Mouse (Mus musculus) heart, embryonic 14.5 days (tissue): ENCODE data around the gene Iqcf1. TPM values are rescaled to one million over a fixed set of nuclear protein-coding genes. Genes with fewer than 3 reads are reported as not detected.

ENCODE experiments used
- ATAC-seq: fragments of 200-750 bp; cut with Nextera tagmentation; 2 replicates; pipeline ENCODE4 v1.8.0; 2017; ENCODE audit warnings: low read depth, moderate TSS enrichment; ENCODE audit not compliant: insufficient number of reproducible peaks, insufficient read depth, low FRiP score
- H3K27ac ChIP-seq, 2 experiments: fragments of 200-500 bp in 1 of 2; fragments of 300-500 bp in 1 of 2; sonication (generic) in 1 of 2; replicated peaks in 1 of 2; 2 replicates each; pipeline ENCODE4 v1.5.1; 2012 to 2014; ENCODE audit warnings: low read depth in 2 of 2, low read length in 2 of 2, control low read depth in 1 of 2, mild to moderate bottlenecking in 1 of 2, mixed read lengths in 1 of 2; ENCODE audit not compliant: control insufficient read depth in 1 of 2, insufficient read depth in 1 of 2
- H3K27me3 ChIP-seq: fragments of 300-500 bp; sonication (generic); 2 replicates; pipeline ENCODE4 v1.6.1; 2014; ENCODE audit warnings: mild to moderate bottlenecking, low read length, control low read depth; ENCODE audit not compliant: control insufficient read depth, insufficient read depth
- H3K36me3 ChIP-seq: fragments of 300-500 bp; sonication (generic); 2 replicates; pipeline ENCODE4 v1.6.1; 2014; ENCODE audit warnings: mild to moderate bottlenecking, control low read depth, low read length, mixed read lengths; ENCODE audit not compliant: control insufficient read depth, insufficient read depth
- H3K4me1 ChIP-seq, 2 experiments: fragments of 200-500 bp in 1 of 2; fragments of 300-500 bp in 1 of 2; sonication (generic) in 1 of 2; 2 replicates each; pipeline ENCODE4 v1.6.1; 2012 to 2014; ENCODE audit warnings: low read length in 2 of 2, control low read depth in 1 of 2, mixed read lengths in 1 of 2; ENCODE audit not compliant: control insufficient read depth in 2 of 2, insufficient read depth in 2 of 2
- H3K4me2 ChIP-seq: fragments of 300-500 bp; sonication (generic); 2 replicates; pipeline ENCODE4 v1.6.1; 2014; ENCODE audit warnings: mild to moderate bottlenecking, low read length
- H3K4me3 ChIP-seq, 2 experiments: fragments of 200-500 bp in 1 of 2; fragments of 300-500 bp in 1 of 2; sonication (generic) in 1 of 2; 2 replicates each; pipeline ENCODE4 v1.5.1; 2012 to 2014; ENCODE audit warnings: low read length in 2 of 2, mild to moderate bottlenecking in 2 of 2, control low read depth in 1 of 2, low read depth in 1 of 2, moderate library complexity in 1 of 2; ENCODE audit not compliant: control insufficient read depth in 1 of 2, insufficient read depth in 1 of 2
- H3K9ac ChIP-seq: fragments of 300-500 bp; sonication (generic); 2 replicates; pipeline ENCODE4 v1.6.1; 2014; ENCODE audit warnings: mild to moderate bottlenecking, low read length
- H3K9me3 ChIP-seq: fragments of 300-500 bp; sonication (generic); 2 replicates; pipeline ENCODE4 v1.6.1; 2016; ENCODE audit warnings: low read length, control low read depth; ENCODE audit not compliant: control insufficient read depth
- WGBS: fragments of 180-500 bp; shearing (Covaris S2); extraction: QIAGEN DNeasy Blood & Tissue Kit; methylation state at CpG from one replicate; pipeline ENCODE4 v1.1.7; 2014; 5-methylcytosine and 5-hydroxymethylcytosine counted together
- polyA plus RNA-seq: library from polyadenylated mRNA; unstranded; fragments of >200 nt; fragmentation: Nextera tagmentation; extraction: Ambion mirVana; gene quantifications from 2 replicates; pipeline ENCODE4 v1.2.1, GENCODE M21; 2014

Gene Iqcf1
- polyA plus RNA-seq, 1 experiment from 2014 or later, result not detected

DNA sequence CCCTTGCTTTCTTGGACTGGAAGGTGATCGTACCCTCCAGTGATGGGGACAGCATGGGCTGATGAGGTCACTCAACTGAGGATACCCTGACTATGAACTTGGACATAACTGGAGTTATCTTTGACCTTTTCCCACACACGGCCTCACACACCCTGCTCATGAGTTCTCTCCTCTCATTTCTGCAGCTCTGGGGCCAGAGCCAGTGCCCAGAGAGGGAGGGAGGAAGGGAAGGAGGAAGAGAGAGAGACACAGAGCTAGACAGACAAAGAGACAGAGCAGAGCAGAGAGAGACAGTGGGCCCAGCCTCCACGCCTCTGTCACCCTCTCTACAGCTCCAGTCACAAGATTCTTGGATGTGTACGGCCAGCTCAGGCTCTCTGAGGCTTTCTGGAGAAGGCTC, 27.4 kb upstream of the Iqcf1 start:
- no peak overlapping the region for H3K27ac ChIP-seq
- WGBS, result 49% methylated on average over 4 of the region's 4 CpGs
- H3K27me3 ChIP-seq, result no peaks in the 10 kb centered on the region
- no peak overlapping the region for H3K4me3 ChIP-seq
- no peaks in the 10 kb centered on the region for H3K36me3 ChIP-seq
- H3K4me1 ChIP-seq, result peaks cover 20% of the 10 kb centered on the region in 2 experiments
- no peak overlapping the region for H3K4me2 ChIP-seq
- no peak overlapping the region; the same call in 1 of the 2 replicates for H3K9ac ChIP-seq
- ATAC-seq, result no peak
- H3K9me3 ChIP-seq, result no peaks in the 10 kb centered on the region

DNA sequence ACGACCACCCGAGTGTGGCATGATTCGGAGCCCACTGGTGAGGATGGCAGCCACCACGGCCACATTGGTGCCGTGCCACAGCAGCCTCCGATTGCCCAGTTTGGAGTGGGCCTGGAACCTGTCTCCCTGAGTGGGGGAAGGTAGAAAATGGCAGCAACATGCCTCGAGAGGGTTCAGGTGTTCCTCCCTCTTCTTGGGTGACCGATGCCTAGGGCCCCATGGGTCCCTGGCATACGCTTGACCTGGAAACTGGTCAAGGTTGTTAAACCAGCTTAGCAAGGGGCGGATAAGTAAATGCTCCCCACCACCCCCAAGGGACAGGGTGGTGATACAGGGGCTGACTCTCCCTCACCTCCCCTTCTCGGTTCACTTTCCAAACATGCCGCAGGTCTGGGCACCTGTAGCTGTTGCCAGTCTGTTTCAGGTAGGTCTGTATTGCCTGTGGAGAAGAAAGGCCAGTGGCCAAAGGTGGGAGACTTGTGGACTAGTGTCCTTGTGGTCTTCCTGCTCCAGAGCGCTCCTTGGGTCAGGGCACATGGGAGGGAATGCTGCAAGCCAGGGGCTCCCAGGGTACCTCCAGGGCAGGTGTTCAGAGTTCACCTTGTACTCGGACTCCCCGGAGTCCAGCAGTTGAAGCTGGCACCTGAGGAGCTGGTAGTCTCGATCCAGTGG, 26.6 kb upstream of the Iqcf1 start:
- no peak overlapping the region for H3K9ac ChIP-seq

DNA sequence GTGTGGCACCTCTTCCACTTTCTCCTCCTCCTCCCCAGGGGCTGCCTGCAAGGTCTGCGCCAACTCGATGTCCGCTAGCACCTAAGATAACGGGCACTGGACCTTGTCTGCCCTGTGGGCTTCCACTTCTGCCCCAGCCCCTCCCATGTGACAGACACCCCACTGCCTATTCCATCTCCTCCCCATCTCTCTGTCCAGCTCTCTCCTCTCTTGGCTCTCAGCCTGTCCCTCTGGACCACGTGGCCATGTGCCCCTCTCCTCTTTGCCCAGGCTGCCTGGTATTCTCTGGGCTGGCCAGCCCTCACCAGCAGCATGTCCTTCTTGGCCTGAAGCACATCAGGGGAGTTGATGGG, 26.0 kb upstream of the Iqcf1 start:
- Histone ChIP-seq H3K4me2 (no peak overlapping the region), H3K36me3 (no peaks in the 10 kb centered on the region), H3K27me3 (no peaks in the 10 kb centered on the region), H3K9ac (no peak overlapping the region), H3K4me3 (no peak overlapping the region), H3K9me3 (no peaks in the 10 kb centered on the region), H3K4me1 (peaks cover 29% of the 10 kb centered on the region in 2 experiments), H3K27ac (no peak overlapping the region)
- no peak for ATAC-seq
- 75% methylated on average over 5 of the region's 5 CpGs for WGBS

More for the DNA sequence above, 26.6 kb upstream of the Iqcf1 start:
- Histone ChIP-seq H3K27ac (no peak overlapping the region), H3K4me3 (no peak overlapping the region), H3K4me1 (peaks cover 27% of the 10 kb centered on the region in 2 experiments), H3K9me3 (no peaks in the 10 kb centered on the region), H3K4me2 (no peak overlapping the region), H3K36me3 (no peaks in the 10 kb centered on the region), H3K27me3 (no peaks in the 10 kb centered on the region)
- no peak for ATAC-seq
- 92% methylated on average over 16 of the region's 16 CpGs for WGBS

DNA sequence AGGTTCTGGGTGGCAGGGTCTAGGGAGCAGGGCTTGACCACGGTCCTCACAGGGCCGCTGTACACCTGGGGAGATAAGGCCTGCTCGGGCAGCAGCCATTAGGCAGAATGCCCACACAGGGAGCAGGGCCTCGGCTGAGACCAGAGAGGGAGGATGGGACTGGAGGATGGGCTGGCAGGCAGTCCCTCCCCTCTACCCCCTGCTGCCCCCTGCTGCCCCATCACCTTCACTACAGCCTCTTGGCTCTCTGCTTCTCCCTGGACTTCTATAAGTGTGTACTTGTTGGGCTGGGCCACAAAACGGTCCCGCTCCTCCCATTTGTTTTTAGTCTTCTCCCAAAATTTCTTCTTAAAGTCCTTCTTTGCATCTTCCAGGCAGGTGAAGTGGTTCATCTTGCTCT, 25.3 kb upstream of the Iqcf1 start:
- no peak overlapping the region for H3K4me3 ChIP-seq
- H3K27me3 ChIP-seq, result no peaks in the 10 kb centered on the region
- no peak overlapping the region for H3K4me2 ChIP-seq
- H3K4me1 ChIP-seq, result peaks cover 29% of the 10 kb centered on the region in 2 experiments
- no peak for ATAC-seq
- H3K9me3 ChIP-seq, result no peaks in the 10 kb centered on the region
- H3K27ac ChIP-seq, result no peak overlapping the region
- H3K9ac ChIP-seq, result no peak overlapping the region
- whole genome bisulfite sequencing, result 4% methylated on average over 6 of the region's 6 CpGs
- no peaks in the 10 kb centered on the region for H3K36me3 ChIP-seq

DNA sequence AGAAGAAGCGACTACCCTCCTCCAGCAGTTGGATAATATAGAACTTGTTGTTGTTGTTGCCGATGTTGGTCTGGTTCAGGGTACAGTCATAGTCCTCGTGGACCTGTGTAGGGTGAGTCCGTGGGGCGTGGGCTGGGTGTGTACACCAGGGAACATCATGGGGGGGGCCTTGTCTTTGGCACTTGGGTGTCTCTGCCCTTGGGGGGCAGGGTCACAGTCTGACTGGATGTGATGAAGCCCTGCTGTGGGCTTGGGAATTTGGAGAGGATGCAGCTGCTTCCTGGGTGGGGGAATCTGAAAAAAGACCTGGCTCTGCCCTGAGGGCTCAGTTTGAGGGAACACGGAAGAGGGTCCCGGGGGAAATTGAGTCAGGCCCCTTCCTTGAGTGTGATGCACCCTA, 24.7 kb upstream of the Iqcf1 start:
- Histone ChIP-seq H3K27me3 (no peaks in the 10 kb centered on the region), H3K36me3 (peaks cover under 1% of the 10 kb centered on the region; the same call in 1 of the 2 replicates), H3K4me3 (no peak overlapping the region), H3K9me3 (no peaks in the 10 kb centered on the region), H3K9ac (no peak overlapping the region; the same call in 1 of the 2 replicates), H3K27ac (no peak overlapping the region), H3K4me2 (no peak overlapping the region), H3K4me1 (peaks cover 29% of the 10 kb centered on the region in 2 experiments)
- ATAC-seq, result no peak
- WGBS, result 64% methylated on average over 7 of the region's 7 CpGs

DNA sequence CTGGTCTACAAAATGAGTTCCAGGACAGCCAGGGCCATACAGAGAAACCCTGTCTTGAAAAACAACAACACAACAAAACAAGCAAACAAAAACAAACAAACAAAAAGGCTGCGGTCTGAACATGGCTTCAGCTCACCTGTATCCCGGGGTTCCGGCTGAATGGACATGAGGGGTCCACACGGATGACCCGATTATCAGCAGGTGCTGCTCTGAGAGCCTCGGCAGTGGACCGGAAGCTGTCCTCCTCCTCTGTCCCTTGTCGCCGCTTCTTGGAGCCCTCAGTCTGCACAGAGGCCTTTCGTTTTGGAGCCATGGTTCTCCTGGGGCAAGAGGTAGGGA, 24.1 kb upstream of the Iqcf1 start, which contains the start of gene Rrp9:
Rrp9 (plus strand) TSS at position 301 of the 339 bp plus-strand sequence.
- H3K4me1 ChIP-seq, result peaks cover 29% of the 10 kb centered on the region in 2 experiments
- peak within 1 kb of the TSS; percentile 1 to 13; a peak in 2 of 4 replicates for H3K4me3 ChIP-seq
- WGBS, result 90% methylated on average over 10 of the region's 10 CpGs

DNA sequence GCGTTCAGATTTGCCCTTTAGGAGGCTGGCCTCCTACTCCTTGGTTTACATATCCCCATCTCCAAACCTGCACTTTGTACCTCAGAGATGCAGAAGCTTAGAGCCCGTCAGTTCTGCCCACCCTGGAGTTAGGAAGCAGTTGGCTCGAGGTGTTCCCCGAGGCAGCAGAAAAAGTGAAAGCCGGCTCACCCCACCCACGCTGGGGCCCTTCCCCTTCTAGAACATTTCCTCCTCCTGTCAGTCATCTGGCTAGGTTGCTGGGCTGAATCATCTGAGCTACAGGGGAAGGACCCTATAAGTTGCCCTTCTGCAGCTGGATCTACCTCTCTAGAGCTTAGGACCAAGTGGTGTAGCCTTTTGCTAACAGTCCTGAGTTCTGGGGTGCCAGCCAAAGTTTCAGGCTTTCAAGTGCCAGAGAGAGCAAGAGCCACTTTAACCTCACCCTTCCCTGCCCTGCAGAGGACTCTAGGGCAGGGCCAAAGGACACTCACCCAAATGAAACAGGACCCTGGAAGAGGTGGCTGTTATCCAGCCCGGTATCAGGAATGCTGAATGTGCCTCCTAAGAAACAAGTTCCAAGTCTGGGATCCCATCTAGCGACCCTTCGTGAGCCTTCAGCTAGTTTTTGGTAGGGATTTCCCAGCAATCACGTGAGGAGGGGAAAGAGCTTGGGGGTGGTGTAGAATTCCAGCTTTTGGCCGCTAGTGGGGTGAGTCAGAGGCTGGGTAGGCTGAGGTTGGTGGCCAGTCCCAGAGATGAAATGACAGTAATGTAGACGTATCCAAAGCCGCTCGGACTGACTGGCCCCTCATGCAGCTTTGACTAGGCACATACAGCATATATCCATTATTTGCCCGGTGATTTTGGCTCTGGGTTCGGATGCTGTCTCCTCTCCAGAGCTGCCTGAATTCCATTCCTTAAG, 23.5 kb upstream of the Iqcf1 start:
- WGBS, result 27% methylated on average over 16 of the region's 16 CpGs
- no peaks in the 10 kb centered on the region for H3K9me3 ChIP-seq
- peak overlapping the region; percentile 1 to 13; a peak in 2 of 4 replicates for H3K4me3 ChIP-seq
- H3K27me3 ChIP-seq, result no peaks in the 10 kb centered on the region
- peak overlapping the region; percentile 49 for H3K9ac ChIP-seq
- peak overlapping the region; percentile 3 to 56 for H3K27ac ChIP-seq
- ATAC-seq, result peak; percentile 31
- peak overlapping the region; percentile 45 for H3K4me2 ChIP-seq
- peaks cover 12% of the 10 kb centered on the region for H3K36me3 ChIP-seq
- H3K4me1 ChIP-seq, result peaks cover 29% of the 10 kb centered on the region in 2 experiments

More for the DNA sequence above, 24.1 kb upstream of the Iqcf1 start, which contains the start of gene Rrp9:
- peak within 1 kb of the TSS; percentile 49 for H3K9ac ChIP-seq
- peak within 1 kb of the TSS; percentile 3 to 56 for H3K27ac ChIP-seq
- H3K27me3 ChIP-seq, result no peaks in the 10 kb centered on the region
- ATAC-seq, result no peak
- peaks cover 6% of the 10 kb centered on the region for H3K36me3 ChIP-seq
- no peaks in the 10 kb centered on the region for H3K9me3 ChIP-seq
- peak within 1 kb of the TSS; percentile 45 for H3K4me2 ChIP-seq
